Mouse (Mus musculus) macrophage (primary cell): ENCODE measurements around the gene Foxg1. TPM values are rescaled to one million over a fixed set of nuclear protein-coding genes. Genes with fewer than 3 reads are reported as not detected.

Experiments
- H3K27ac ChIP-seq: fragments of 350-480 bp; formaldehyde crosslinking; 2 replicates; pipeline ENCODE4 v1.9.0; 2021
- H3K36me3 ChIP-seq: fragments of 350-480 bp; formaldehyde crosslinking; 2 replicates; pipeline ENCODE4 v1.9.0; 2021; ENCODE audit errors: inconsistent target
- H3K4me3 ChIP-seq: fragments of 350-480 bp; formaldehyde crosslinking; 2 replicates; pipeline ENCODE4 v1.9.0; 2021; ENCODE audit errors: inconsistent target
- H3K79me2 ChIP-seq: fragments of 350-480 bp; formaldehyde crosslinking; 2 replicates; pipeline ENCODE4 v1.9.0; 2021; ENCODE audit errors: inconsistent target
- WGBS: methylation state at CpG from one replicate; pipeline ENCODE4 v1.1.7; 2026; ENCODE audit warnings: inconsistent platforms; ENCODE audit not compliant: missing documents; 5-methylcytosine and 5-hydroxymethylcytosine counted together
- polyA plus RNA-seq: library from polyadenylated mRNA; stranded (reverse); fragments of 250-400 nt; gene quantifications from 3 replicates; pipeline ENCODE4 v1.2.4, GENCODE M21; 2018; ENCODE audit warnings: inconsistent platforms
- total RNA-seq, 78 experiments: library from RNA; depleted of rRNA; stranded (reverse); fragments of 250-400 nt; gene quantifications; 1 replicate in 9 of 78; 2 replicates in 24 of 78; 3 replicates in 43 of 78; 4 replicates in 2 of 78; pipeline ENCODE4 v1.2.4; 2018; ENCODE audit warnings: inconsistent platforms in 56 of 78

Gene Foxg1
- total RNA-seq (2018; cell fraction: chromatin; rRNA removed): under 1 TPM in 1 of 26 experiments, not detected in 25; 0.22 TPM
- not detected for total RNA-seq (2018; cell fraction: cytosol; rRNA removed)
- not detected for total RNA-seq (2018; cell fraction: nucleus; rRNA removed)
- not detected in 3 replicates for polyA plus RNA-seq

DNA sequence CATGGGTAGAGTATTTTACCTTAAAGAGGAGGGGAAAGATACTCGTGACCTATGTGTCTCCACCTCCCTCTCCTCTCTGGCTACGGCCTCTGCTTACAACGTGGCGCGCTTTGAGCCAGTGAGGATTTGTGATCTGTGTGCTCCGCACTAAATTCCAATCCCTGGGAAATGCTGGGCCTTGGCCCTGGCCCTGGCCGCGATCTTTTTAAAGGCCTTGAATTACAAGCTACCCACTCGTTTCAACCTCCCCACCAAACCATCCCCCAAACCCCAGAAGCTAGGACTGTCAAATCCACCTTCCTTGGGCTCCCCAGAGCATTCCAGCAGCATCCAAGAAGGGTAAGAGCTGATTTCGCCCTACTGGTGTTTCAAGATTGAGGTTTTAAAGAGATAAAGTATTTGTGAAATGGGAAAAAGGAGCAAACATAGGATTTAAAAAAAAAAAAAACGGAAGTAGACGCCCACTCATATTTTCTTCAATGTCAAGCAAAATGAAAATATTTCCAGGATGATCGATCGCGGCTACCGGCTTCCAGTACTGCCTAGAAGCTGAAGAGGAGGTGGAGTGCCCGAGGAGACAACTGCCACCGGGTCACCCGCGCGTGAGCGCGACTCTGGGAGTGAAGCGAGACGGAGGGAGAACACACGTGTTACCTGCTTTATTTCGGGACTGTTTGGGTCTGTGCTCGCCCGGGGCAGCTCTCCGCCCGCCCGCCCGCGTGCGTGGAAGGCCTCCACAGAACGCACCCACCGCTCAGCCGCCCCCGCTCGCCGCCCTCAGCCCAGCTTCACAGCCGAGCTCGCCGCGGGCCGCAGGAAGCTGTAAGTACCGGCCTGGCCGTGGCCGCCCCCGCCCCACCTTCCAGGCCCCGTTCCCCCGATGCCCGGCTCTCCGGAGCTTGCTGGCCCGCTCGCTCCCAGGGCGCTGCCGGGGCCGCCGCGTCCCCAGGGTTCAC, at the start of gene Foxg1:
Gene Foxg1, plus strand, starts transcription at position 96 of the 956 bp plus-strand sequence.
- Histone ChIP-seq H3K27ac (no peak within 1 kb of the TSS), H3K36me3 (no peaks in the 10 kb centered on the region), H3K79me2 (no peaks in the 10 kb centered on the region), H3K4me3 (no peak within 1 kb of the TSS)
- 4% methylated on average over 44 of the region's 61 CpGs for WGBS

DNA sequence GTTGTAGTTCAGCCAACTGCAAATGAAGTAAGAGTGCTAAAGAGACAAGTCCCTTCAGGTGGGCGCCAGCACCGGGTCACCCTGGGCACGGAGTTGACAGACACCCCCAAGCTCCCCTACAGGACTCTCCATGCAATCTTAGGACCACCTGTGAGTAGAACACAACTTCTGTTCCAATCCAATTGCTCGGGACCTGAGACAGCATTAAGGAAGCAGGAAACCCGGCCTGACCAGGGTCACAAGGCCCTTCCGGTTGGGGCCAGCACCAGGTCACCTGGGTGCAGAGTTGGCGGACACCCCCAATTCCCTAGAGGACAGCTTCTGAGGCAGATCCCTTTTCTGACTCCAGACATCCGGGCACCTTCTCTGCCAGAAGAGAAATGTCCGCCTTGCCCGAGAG, 32.8 kb upstream of the Foxg1 start:
- no peak overlapping the region for H3K27ac ChIP-seq
- H3K4me3 ChIP-seq: no peak overlapping the region
- no peaks in the 10 kb centered on the region for H3K36me3 ChIP-seq
- 89% methylated on average over 10 of the region's 10 CpGs for WGBS
- no peaks in the 10 kb centered on the region for H3K79me2 ChIP-seq

DNA sequence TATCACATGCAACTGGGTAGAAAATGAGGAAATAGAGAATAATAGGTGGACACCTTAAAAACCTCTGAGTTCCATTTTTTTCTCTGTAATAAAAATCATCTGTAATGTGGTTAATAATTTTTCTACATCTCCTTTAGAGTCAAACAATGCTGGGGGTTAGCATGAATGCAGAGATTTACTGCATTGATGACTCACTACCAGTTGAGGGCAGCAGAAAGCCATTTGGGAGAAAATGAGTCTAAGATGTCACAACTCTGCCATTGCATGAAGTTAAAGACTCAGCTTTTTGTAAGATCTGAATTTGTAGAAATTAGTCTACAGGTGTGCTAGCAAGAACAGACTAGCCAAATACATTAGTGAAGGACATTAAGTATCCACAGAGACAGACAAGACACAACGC, 13.5 kb upstream of the Foxg1 start:
- H3K4me3 ChIP-seq: no peak overlapping the region
- no peak overlapping the region for H3K27ac ChIP-seq
- 53% methylated on average over 1 of the region's 1 CpGs for WGBS
- H3K36me3 ChIP-seq: no peaks in the 10 kb centered on the region
- H3K79me2 ChIP-seq: no peaks in the 10 kb centered on the region

DNA sequence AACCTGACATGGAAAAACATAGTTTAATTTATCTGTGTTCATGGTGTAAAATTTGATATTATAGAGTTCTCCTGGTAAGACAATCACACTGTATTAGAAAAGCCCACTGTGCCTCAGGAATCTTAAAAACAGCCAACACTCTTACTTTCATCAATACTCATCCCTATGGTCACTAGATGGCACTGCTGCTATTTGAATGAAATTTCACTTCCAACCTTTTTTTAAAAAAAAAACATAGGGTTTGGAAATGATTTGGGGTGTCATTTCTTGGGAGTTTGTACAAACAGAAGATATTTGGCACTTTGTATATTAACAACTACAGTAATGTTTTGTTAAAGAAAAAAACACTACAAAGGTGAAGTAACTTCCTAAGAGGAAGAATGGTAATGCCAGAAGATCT, 10.3 kb upstream of the Foxg1 start:
- no peak overlapping the region for H3K27ac ChIP-seq
- no peak overlapping the region for H3K4me3 ChIP-seq
- no peaks in the 10 kb centered on the region for H3K79me2 ChIP-seq
- no peaks in the 10 kb centered on the region for H3K36me3 ChIP-seq

DNA sequence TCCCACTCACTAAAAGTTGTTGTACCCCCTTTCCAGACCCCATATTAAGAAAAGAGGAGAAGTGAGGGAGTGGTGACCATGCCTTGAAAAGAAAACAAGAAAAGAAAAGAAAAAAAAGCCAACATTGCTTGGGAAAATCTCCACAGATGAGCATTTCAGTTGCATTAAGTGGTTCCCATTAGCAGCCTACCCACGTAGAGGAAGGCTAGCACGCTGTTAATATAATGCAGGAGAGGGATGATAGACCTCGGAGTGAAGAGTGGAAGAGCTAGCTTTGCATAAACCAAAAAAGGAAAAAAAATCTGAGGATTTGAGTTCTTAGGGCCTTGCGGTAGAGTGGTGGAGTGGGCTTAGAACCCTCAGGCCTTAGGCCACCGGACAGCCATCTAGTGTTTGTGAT, 9.3 kb upstream of the Foxg1 start:
- no peaks in the 10 kb centered on the region for H3K36me3 ChIP-seq
- no peak overlapping the region for H3K27ac ChIP-seq
- WGBS: 6% methylated on average over 5 of the region's 5 CpGs
- no peak overlapping the region for H3K4me3 ChIP-seq
- no peaks in the 10 kb centered on the region for H3K79me2 ChIP-seq

DNA sequence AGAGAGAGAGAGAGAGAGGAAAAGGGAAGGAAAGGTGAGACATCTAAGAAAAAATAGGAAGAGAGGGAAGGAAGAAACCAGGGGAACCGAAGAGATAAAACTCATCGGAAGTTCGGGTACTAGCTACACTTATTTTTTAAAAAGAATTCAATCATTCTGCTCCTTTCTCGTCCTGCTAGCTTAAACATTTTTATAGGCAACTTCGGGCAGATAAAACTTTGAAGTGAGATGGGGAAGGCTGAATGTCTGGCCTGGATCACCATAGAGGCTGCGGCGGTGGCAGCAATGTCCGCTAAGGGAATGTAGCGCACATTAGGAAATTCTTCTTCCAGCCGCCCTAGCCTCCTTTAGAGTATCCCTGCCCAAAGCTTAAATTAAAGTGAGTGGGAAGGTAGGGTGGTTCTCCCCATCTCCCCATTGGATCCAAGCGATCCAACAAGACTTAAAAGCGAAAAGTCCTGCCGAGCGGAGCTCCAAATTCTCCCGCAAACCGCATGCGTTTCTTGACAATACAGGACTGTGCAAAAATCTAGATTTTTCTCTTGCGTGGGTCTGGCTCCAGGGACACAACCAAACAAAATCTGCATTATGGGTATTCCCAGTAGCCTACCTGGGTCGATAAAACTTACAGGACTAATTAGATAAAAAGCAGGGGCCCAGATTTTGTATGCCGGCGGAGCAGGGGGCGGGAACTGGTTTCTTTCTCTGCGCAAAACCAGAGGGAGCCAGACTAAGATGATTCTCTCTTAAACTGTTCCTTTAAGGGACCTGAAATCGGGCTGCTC, 8.4 kb upstream of the Foxg1 start:
- 5% methylated on average over 24 of the region's 24 CpGs for WGBS
- no peaks in the 10 kb centered on the region for H3K36me3 ChIP-seq
- H3K27ac ChIP-seq: no peak overlapping the region
- H3K4me3 ChIP-seq: no peak overlapping the region
- H3K79me2 ChIP-seq: no peaks in the 10 kb centered on the region

DNA sequence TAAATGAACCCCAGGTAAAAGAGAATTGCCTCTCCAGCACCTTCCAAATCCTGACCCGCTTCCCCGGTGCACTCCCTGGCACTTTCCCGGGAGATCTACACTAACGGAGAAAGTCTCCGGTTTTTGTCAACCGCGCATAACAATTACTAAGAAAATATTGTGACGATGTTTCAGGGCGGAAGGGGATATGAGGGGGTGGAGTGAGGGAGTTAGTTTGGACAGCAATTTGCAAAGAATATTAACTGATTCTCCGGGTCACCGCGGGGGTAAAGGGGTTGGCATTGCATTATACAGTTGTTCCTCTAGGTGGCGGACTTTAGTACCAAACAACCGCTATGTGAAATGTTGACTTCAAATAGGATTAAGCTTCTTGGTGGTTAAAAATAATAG, 7.9 kb upstream of the Foxg1 start:
- H3K4me3 ChIP-seq: no peak overlapping the region
- 3% methylated on average over 14 of the region's 14 CpGs for WGBS
- no peaks in the 10 kb centered on the region for H3K79me2 ChIP-seq
- H3K36me3 ChIP-seq: no peaks in the 10 kb centered on the region
- no peak overlapping the region for H3K27ac ChIP-seq

GRCm38 (mm10) chr12:49375427-49376317, 6.8 kb upstream of the Foxg1 start:
- no peak overlapping the region for H3K27ac ChIP-seq
- H3K4me3 ChIP-seq: no peak overlapping the region
- H3K36me3 ChIP-seq: no peaks in the 10 kb centered on the region
- H3K79me2 ChIP-seq: no peaks in the 10 kb centered on the region
- WGBS: 16% methylated on average over 15 of the region's 15 CpGs

- 12% methylated on average over 18 of the region's 19 CpGs for WGBS
These were observed 6.0 kb upstream of the Foxg1 start for GRCm38 (mm10) chr12:49376318-49376992.

GRCm38 (mm10) chr12:49377281-49377970, 5.0 kb upstream of the Foxg1 start:
- H3K36me3 ChIP-seq: no peaks in the 10 kb centered on the region
- H3K27ac ChIP-seq: no peak overlapping the region

More at GRCm38 (mm10) chr12:49376318-49376992, 6.0 kb upstream of the Foxg1 start:
- no peaks in the 10 kb centered on the region for H3K36me3 ChIP-seq
- no peaks in the 10 kb centered on the region for H3K79me2 ChIP-seq
- no peak overlapping the region for H3K4me3 ChIP-seq
- no peak overlapping the region for H3K27ac ChIP-seq

DNA sequence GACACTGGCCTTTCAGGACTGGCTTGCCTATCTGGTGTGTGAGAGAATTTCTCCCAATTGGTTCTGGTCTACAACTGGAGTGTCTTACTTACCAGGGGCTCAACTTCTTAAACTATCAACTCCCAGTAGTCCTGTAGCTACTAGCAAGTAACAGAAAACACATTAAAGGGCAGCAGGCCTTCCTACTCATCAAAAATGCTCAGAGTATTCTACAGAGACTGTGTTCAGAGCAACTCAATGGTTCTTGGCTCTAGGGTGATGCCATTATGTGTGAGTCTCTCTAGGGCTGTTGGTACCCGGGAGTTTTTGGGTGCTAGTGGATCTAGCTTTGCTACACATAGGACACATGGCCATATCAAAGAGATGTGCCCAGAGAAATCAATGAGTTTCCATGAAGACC, 3.5 kb upstream of the Foxg1 start:
- Histone ChIP-seq H3K27ac (no peak overlapping the region), H3K36me3 (no peaks in the 10 kb centered on the region), H3K4me3 (no peak overlapping the region), H3K79me2 (no peaks in the 10 kb centered on the region)
- WGBS: 0% methylated on average over 1 of the region's 1 CpGs

More at GRCm38 (mm10) chr12:49377281-49377970, 5.0 kb upstream of the Foxg1 start:
- WGBS: 6% methylated on average over 15 of the region's 15 CpGs
- H3K79me2 ChIP-seq: no peaks in the 10 kb centered on the region
- H3K4me3 ChIP-seq: no peak overlapping the region

DNA sequence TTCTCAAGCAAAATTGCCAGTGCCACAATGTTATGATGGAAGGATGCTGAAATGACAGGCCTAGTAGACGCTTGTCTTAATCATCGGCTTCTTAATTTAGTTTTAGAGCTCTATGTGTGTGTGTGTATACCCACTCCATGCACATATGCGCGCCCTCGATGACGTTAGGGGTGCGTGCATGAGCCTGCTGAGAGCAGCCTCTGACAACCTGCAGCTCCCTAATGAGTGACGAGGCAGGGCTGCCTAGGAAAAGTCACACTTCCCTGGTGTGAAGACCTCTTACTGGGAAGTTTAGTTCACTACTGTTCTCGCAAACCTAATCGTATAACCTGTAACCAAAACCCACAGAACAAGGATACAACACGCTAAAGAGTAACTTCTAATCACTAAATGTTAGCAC, 3.0 kb upstream of the Foxg1 start:
- H3K36me3 ChIP-seq: no peaks in the 10 kb centered on the region
- WGBS: 9% methylated on average over 11 of the region's 11 CpGs
- H3K27ac ChIP-seq: no peak overlapping the region
- no peak overlapping the region for H3K4me3 ChIP-seq
- no peaks in the 10 kb centered on the region for H3K79me2 ChIP-seq

- no peaks in the 10 kb centered on the region for H3K36me3 ChIP-seq
- WGBS: 4% methylated on average over 4 of the region's 4 CpGs
- H3K4me3 ChIP-seq: no peak overlapping the region
- H3K79me2 ChIP-seq: no peaks in the 10 kb centered on the region
- H3K27ac ChIP-seq: no peak overlapping the region
These were observed 2.0 kb upstream of the Foxg1 start for GRCm38 (mm10) chr12:49380442-49380841.
